In genomic region chr5:29471396-29471795, GRCm38 (mm10) we compare ENCODE assay signal across 35 mouse cellular contexts. TPM values are rescaled to one million over a fixed set of nuclear protein-coding genes. Genes with fewer than 3 reads are reported as not detected.
DNase-seq lines count a peak whose midpoint lies in the region; ATAC-seq and TF ChIP-seq lines count a peak whose summit lies in the region.
"Had no signal": no experiment of that assay in that cellular context is flagged by ENCODE, and none has a peak within 500 bp of the region (broad histone marks: within the 10 kb centered on the region; RNA-seq: fewer than 3 reads in every experiment).

No protein-coding gene starts in this region.

- H3K27me3 ChIP-seq in hindbrain, embryonic 11.5 days (ENCODE audit: control insufficient read depth, insufficient read depth, low read length): peaks cover 99% of the 10 kb centered on the region
- H3K27me3 ChIP-seq in hindbrain, postnatal 0 days (ENCODE audit: insufficient read depth, low read length): peaks cover 86% of the 10 kb centered on the region
- peaks cover 98% of the 10 kb centered on the region for H3K27me3 ChIP-seq in midbrain, embryonic 11.5 days (ENCODE audit: control insufficient read depth, insufficient read depth, low read length)
- peaks cover 94% of the 10 kb centered on the region for H3K27me3 ChIP-seq in midbrain, embryonic 15.5 days (replicated peaks)
- peaks cover 100% of the 10 kb centered on the region for H3K27me3 ChIP-seq in embryonic facial prominence, embryonic 10.5 days (replicated peaks; ENCODE audit: low read depth, poor library complexity, severe bottlenecking)
- H3K27me3 ChIP-seq: CH12.LX had no signal

- H3K36me3 ChIP-seq in hindbrain, embryonic 11.5 days (ENCODE audit: control insufficient read depth, insufficient read depth, low read length): no peaks in the 10 kb centered on the region
- no peaks in the 10 kb centered on the region for H3K36me3 ChIP-seq in hindbrain, postnatal 0 days (ENCODE audit: insufficient read depth, low read length)
- no peaks in the 10 kb centered on the region for H3K36me3 ChIP-seq in midbrain, embryonic 11.5 days (ENCODE audit: control insufficient read depth, insufficient read depth, low read length)
- no peaks in the 10 kb centered on the region for H3K36me3 ChIP-seq in midbrain, embryonic 15.5 days (replicated peaks)
- H3K36me3 ChIP-seq in embryonic facial prominence, embryonic 10.5 days (replicated peaks): no peaks in the 10 kb centered on the region
- H3K36me3 ChIP-seq: embryonic facial prominence, embryonic 13.5 days; hindbrain, embryonic 15.5 days; intestine, embryonic 15.5 days had no signal

- H3K4me3 ChIP-seq in hindbrain, embryonic 11.5 days (ENCODE audit: low read depth, low read length): no peak overlapping the region
- no peak overlapping the region for H3K4me3 ChIP-seq in hindbrain, postnatal 0 days (ENCODE audit: low read length)
- H3K4me3 ChIP-seq in midbrain, embryonic 11.5 days (ENCODE audit: low read depth, low read length): no peak overlapping the region
- no peak overlapping the region for H3K4me3 ChIP-seq in midbrain, embryonic 15.5 days
- no peak overlapping the region for H3K4me3 ChIP-seq in embryonic facial prominence, embryonic 10.5 days
- H3K4me3 ChIP-seq: embryonic facial prominence, embryonic 13.5 days; erythroblast, embryonic 14.5 days; forebrain, embryonic 13.5 days; gastrocnemius, adult 2 months; hindbrain, embryonic 15.5 days; intestine, embryonic 15.5 days had no signal

- H3K4me1 ChIP-seq in hindbrain, embryonic 11.5 days (replicated peaks; ENCODE audit: control insufficient read depth, insufficient read depth, low read length): 0 out of 2 replicates have a peak, but pooled peaks cover 2% of the 10 kb centered on the region
- H3K4me1 ChIP-seq in hindbrain, postnatal 0 days (ENCODE audit: insufficient read depth, low read length): no peaks in the 10 kb centered on the region
- H3K4me1 ChIP-seq in midbrain, embryonic 11.5 days (ENCODE audit: control insufficient read depth, insufficient read depth, low read length): peaks cover 7% of the 10 kb centered on the region; the same call in 1 of the 2 replicates
- H3K4me1 ChIP-seq in midbrain, embryonic 15.5 days: peaks cover 10% of the 10 kb centered on the region
- H3K4me1 ChIP-seq in embryonic facial prominence, embryonic 10.5 days: peaks cover 13% of the 10 kb centered on the region

- no peak overlapping the region for H3K9ac ChIP-seq in hindbrain, embryonic 11.5 days (ENCODE audit: low read depth, low read length)
- H3K9ac ChIP-seq in hindbrain, postnatal 0 days (replicated peaks; ENCODE audit: low read length): no peak overlapping the region
- no peak overlapping the region for H3K9ac ChIP-seq in midbrain, embryonic 11.5 days (ENCODE audit: low read length)
- H3K9ac ChIP-seq in midbrain, embryonic 15.5 days: no peak overlapping the region
- H3K9ac ChIP-seq: embryonic facial prominence, embryonic 13.5 days; forebrain, embryonic 13.5 days; hindbrain, embryonic 15.5 days; intestine, embryonic 15.5 days had no signal

- TF ChIP-seq CTCF in hindbrain, postnatal 0 days (IDR thresholded peaks at IDR 0.05; ENCODE audit: low read depth): no peak

- 2% methylated on average over 11 of the region's 11 CpGs for WGBS in hindbrain, embryonic 11.5 days
- WGBS in hindbrain, postnatal 0 days: 2% methylated on average over 11 of the region's 11 CpGs
- 1% methylated on average over 11 of the region's 11 CpGs for WGBS in midbrain, embryonic 11.5 days
- 2% methylated on average over 11 of the region's 11 CpGs for WGBS in midbrain, embryonic 15.5 days
- WGBS in embryonic facial prominence, embryonic 10.5 days: 1% methylated on average over 11 of the region's 11 CpGs

- H3K4me2 ChIP-seq in hindbrain, embryonic 11.5 days (replicated peaks; ENCODE audit: low read depth, low read length): no peak overlapping the region
- H3K4me2 ChIP-seq in hindbrain, postnatal 0 days (ENCODE audit: low read depth, low read length): no peak overlapping the region
- H3K4me2 ChIP-seq in midbrain, embryonic 11.5 days: no peak overlapping the region
- H3K4me2 ChIP-seq in midbrain, embryonic 15.5 days: no peak overlapping the region
- H3K4me2 ChIP-seq: embryonic facial prominence, embryonic 13.5 days; forebrain, embryonic 13.5 days; heart, embryonic 11.5 days; hindbrain, embryonic 15.5 days; intestine, embryonic 15.5 days had no signal

- no peak overlapping the region for H3K27ac ChIP-seq in hindbrain, embryonic 11.5 days (ENCODE audit: low read depth, low read length)
- H3K27ac ChIP-seq in hindbrain, postnatal 0 days: no peak overlapping the region
- H3K27ac ChIP-seq in midbrain, embryonic 11.5 days (ENCODE audit: low read depth, low read length): no peak overlapping the region
- no peak overlapping the region for H3K27ac ChIP-seq in midbrain, embryonic 15.5 days
- no peak overlapping the region for H3K27ac ChIP-seq in embryonic facial prominence, embryonic 10.5 days (replicated peaks)
- H3K27ac ChIP-seq: embryonic facial prominence, embryonic 13.5 days; forebrain, embryonic 13.5 days; gastrocnemius, adult 2 months; hindbrain, embryonic 15.5 days; intestine, embryonic 15.5 days had no signal

- ATAC-seq in hindbrain, embryonic 11.5 days (ENCODE audit: low FRiP score): no peak
- ATAC-seq in hindbrain, postnatal 0 days: no peak
- ATAC-seq in midbrain, embryonic 11.5 days (ENCODE audit: low FRiP score): no peak
- ATAC-seq in midbrain, embryonic 15.5 days (replicated peaks): no peak
- ATAC-seq: forebrain, embryonic 13.5 days; forebrain, embryonic 16.5 days; intestine, embryonic 15.5 days had no signal

- H3K9me3 ChIP-seq in hindbrain, embryonic 11.5 days (ENCODE audit: control insufficient read depth, low read length): no peaks in the 10 kb centered on the region
- no peaks in the 10 kb centered on the region for H3K9me3 ChIP-seq in hindbrain, postnatal 0 days (ENCODE audit: low read length)
- H3K9me3 ChIP-seq in midbrain, embryonic 11.5 days (ENCODE audit: control insufficient read depth, low read length): no peaks in the 10 kb centered on the region
- H3K9me3 ChIP-seq in midbrain, embryonic 15.5 days: no peaks in the 10 kb centered on the region
- no peaks in the 10 kb centered on the region for H3K9me3 ChIP-seq in embryonic facial prominence, embryonic 10.5 days
- H3K9me3 ChIP-seq: embryonic facial prominence, embryonic 13.5 days; forebrain, embryonic 13.5 days; hindbrain, embryonic 15.5 days; intestine, embryonic 15.5 days had no signal

- DNase-seq in embryo, embryonic 9.5 days (ENCODE audit: extremely low spot score): peak; percentile 31
- no peak for DNase-seq in embryo, embryonic 10 days (ENCODE audit: low spot score)
- DNase-seq in hindbrain, embryonic 11.5 days (ENCODE audit: low spot score): peak; percentile 55
- DNase-seq in hindbrain, postnatal 0 days (ENCODE audit: low spot score): no peak
- peak; percentile 94 for DNase-seq in midbrain, embryonic 11.5 days (ENCODE audit: low spot score, missing footprints)
- DNase-seq in embryonic facial prominence, embryonic 10.5 days (ENCODE audit: low spot score): peak; percentile 34
- DNase-seq in retina, postnatal 1 day: no peak
- DNase-seq: adrenal gland, adult 2 months; adrenal gland, postnatal 14 days; B cell, adult 2 months; cerebellum, adult 11 months; cerebellum, adult 2 months; cerebellum, adult 9-11 months; cerebellum, postnatal 36 days; gastrocnemius, adult 2 months; gastrocnemius, postnatal 14 days; kidney, adult 11 months had no signal

RNA-seq across cellular contexts. Expression of gene Mnx1, which starts 6.9 kb away (rescaled TPM):
- polyA plus RNA-seq in hindbrain, embryonic 11.5 days (2014; fragmentation: Nextera tagmentation; extraction: Ambion mirVana): 0.32 and 0.74 TPM in 2 replicates
- 0.16 TPM in 1 of 2 replicates, not detected in the other for total RNA-seq in hindbrain, postnatal 0 days (2014; rRNA removed)
- polyA plus RNA-seq in hindbrain, postnatal 0 days (2015; fragmentation: Nextera tagmentation; extraction: Ambion mirVana): 0.09 TPM in 1 of 2 replicates, not detected in the other
- not detected in 2 replicates for polyA plus RNA-seq in midbrain, embryonic 11.5 days (2014; fragmentation: Nextera tagmentation; extraction: Ambion mirVana)
- not detected in 2 replicates for polyA plus RNA-seq in midbrain, embryonic 15.5 days (2015; fragmentation: Nextera tagmentation; extraction: Ambion mirVana)
- not detected in 2 replicates for polyA plus RNA-seq in embryonic facial prominence, embryonic 10.5 days (2016; fragmentation: Nextera tagmentation; extraction: Ambion mirVana)
- total RNA-seq: adrenal gland, adult 2 months; adrenal gland, postnatal 14 days; gastrocnemius, adult 2 months; gastrocnemius, postnatal 14 days; gastrocnemius, postnatal 4 days; heart, adult 8-10 months; heart, postnatal 25 days; hematopoietic stem cell, adult 5-6 weeks; MEL had no signal
- polyA plus RNA-seq: adrenal gland, adult 2 months; cerebellum, adult 2 months; cortical plate, adult 2 months; embryonic facial prominence, embryonic 13.5 days; erythroblast, embryonic 14.5 days; forebrain, embryonic 13.5 days; forebrain, embryonic 16.5 days; frontal cortex, adult 2 months; heart, embryonic 11.5 days; heart, embryonic 14.5 days; heart, postnatal 0 days had no signal

RNA-seq across cellular contexts. Expression of gene Nom1, which starts 36.9 kb away (rescaled TPM):
- polyA plus RNA-seq in hindbrain, embryonic 11.5 days (2014; fragmentation: Nextera tagmentation; extraction: Ambion mirVana): 18.4 and 22.4 TPM in 2 replicates
- 7.4 and 24.3 TPM in 2 replicates for total RNA-seq in hindbrain, postnatal 0 days (2014; rRNA removed)
- 14.0 and 16.5 TPM in 2 replicates for polyA plus RNA-seq in hindbrain, postnatal 0 days (2015; fragmentation: Nextera tagmentation; extraction: Ambion mirVana)
- 26.4 and 32.1 TPM in 2 replicates for polyA plus RNA-seq in midbrain, embryonic 11.5 days (2014; fragmentation: Nextera tagmentation; extraction: Ambion mirVana)
- 20.6 and 22.6 TPM in 2 replicates for polyA plus RNA-seq in midbrain, embryonic 15.5 days (2015; fragmentation: Nextera tagmentation; extraction: Ambion mirVana)
- 35.8 and 36.4 TPM in 2 replicates for polyA plus RNA-seq in embryonic facial prominence, embryonic 10.5 days (2016; fragmentation: Nextera tagmentation; extraction: Ambion mirVana)

Comparison
In these comparisons a context has a peak if more than half of its experiments do, and no peak if none do; other contexts are left out.
1. DNase-seq: peak in embryo, embryonic 9.5 days (single experiment), hindbrain, embryonic 11.5 days (single experiment), midbrain, embryonic 11.5 days (single experiment) and embryonic facial prominence, embryonic 10.5 days (single experiment); none in embryo, embryonic 10 days (single experiment), hindbrain, postnatal 0 days (single experiment) and retina, postnatal 1 day (single experiment).